Mouse (Mus musculus) MEL (cell line): ENCODE results near the gene Tcf7. TPM values are rescaled to one million over a fixed set of nuclear protein-coding genes. Genes with fewer than 3 reads are reported as not detected.

Experiments used
- DNase-seq: peaks from one replicate; pipeline ENCODE4 v3.0.0; 2011; ENCODE audit warnings: low read depth, low spot score
- H3K27ac ChIP-seq: 2 replicates; pipeline ENCODE4 v1.5.1; 2012; ENCODE audit warnings: low read depth, mild to moderate bottlenecking, control low read depth, low read length, moderate library complexity; ENCODE audit not compliant: control insufficient read depth
- H3K27me3 ChIP-seq, 2 experiments: fragments of 150-350 bp in 1 of 2; sonication (generic) in 1 of 2; 2 replicates each; pipeline ENCODE4 v1.6.1; 2012; ENCODE audit warnings: low read length in 2 of 2, mild to moderate bottlenecking in 2 of 2, improper control_type of control experiment in 1 of 2, moderate library complexity in 1 of 2; ENCODE audit not compliant: insufficient read depth in 2 of 2, control insufficient read depth in 1 of 2
- H3K36me3 ChIP-seq, 2 experiments: 2 replicates each; pipeline ENCODE4 v1.6.1; 2012 to 2014; ENCODE audit warnings: low read length in 2 of 2, improper control_type of control experiment in 1 of 2, inconsistent platforms in 1 of 2, mild to moderate bottlenecking in 1 of 2; ENCODE audit not compliant: insufficient read depth in 2 of 2, control insufficient read depth in 1 of 2
- H3K4me1 ChIP-seq, 2 experiments: fragments of 150-350 bp in 1 of 2; sonication (generic) in 1 of 2; 2 replicates each; pipeline ENCODE4 v1.6.1; 2012; ENCODE audit warnings: low read length in 2 of 2, improper control_type of control experiment in 1 of 2, mild to moderate bottlenecking in 1 of 2; ENCODE audit not compliant: insufficient read depth in 2 of 2, control insufficient read depth in 1 of 2
- H3K4me3 ChIP-seq, 2 experiments: fragments of 150-350 bp in 1 of 2; sonication (generic) in 1 of 2; 2 replicates each; pipeline ENCODE4 v1.5.1; 2012; ENCODE audit warnings: low read depth in 2 of 2, low read length in 2 of 2, mild to moderate bottlenecking in 2 of 2, moderate library complexity in 2 of 2, control low read depth in 1 of 2, improper control_type of control experiment in 1 of 2; ENCODE audit not compliant: control insufficient read depth in 1 of 2, insufficient read depth in 1 of 2
- H3K79me2 ChIP-seq: 2 replicates; pipeline ENCODE4 v1.6.1; 2012; ENCODE audit warnings: mild to moderate bottlenecking, low read length, moderate library complexity; ENCODE audit not compliant: control insufficient read depth, poor library complexity, insufficient read depth
- H3K9ac ChIP-seq: 2 replicates; pipeline ENCODE4 v1.6.1; 2012; ENCODE audit warnings: low read depth, mild to moderate bottlenecking, control low read depth, low read length, moderate library complexity; ENCODE audit not compliant: control insufficient read depth, poor library complexity, severe bottlenecking
- H3K9me3 ChIP-seq: fragments of 150-350 bp; sonication (generic); replicated peaks from 2 replicates; pipeline ENCODE4 v1.6.1; 2012; ENCODE audit warnings: mild to moderate bottlenecking, low read length, improper control_type of control experiment, moderate library complexity; ENCODE audit not compliant: insufficient read depth
- CHD1 ChIP-seq: IDR thresholded peaks from 2 replicates; pipeline ENCODE4 v1.6.1; 2012; ENCODE audit warnings: low read depth, mild to moderate bottlenecking, inconsistent platforms, low read length, improper control_type of control experiment
- CTCF ChIP-seq, 3 experiments: IDR thresholded peaks in 2 of 3; conservative IDR thresholded peaks in 1 of 3; 2 replicates each; pipeline ENCODE4 v1.5.1; 2011 to 2012; ENCODE audit warnings: low read length in 3 of 3, low read depth in 2 of 3, mild to moderate bottlenecking in 2 of 3, improper control_type of control experiment in 1 of 3, inconsistent platforms in 1 of 3, mixed read lengths in 1 of 3, moderate library complexity in 1 of 3; ENCODE audit not compliant: control insufficient read depth in 1 of 3, insufficient read depth in 1 of 3, poor library complexity in 1 of 3, severe bottlenecking in 1 of 3
- ELF1 ChIP-seq: IDR thresholded peaks from 2 replicates; pipeline ENCODE4 v1.6.1; 2014; ENCODE audit warnings: low read depth, mild to moderate bottlenecking, inconsistent platforms, low read length, improper control_type of control experiment, moderate library complexity
- EP300 ChIP-seq, 2 experiments: IDR thresholded peaks; 2 replicates each; pipeline ENCODE4 v1.6.1; 2011; ENCODE audit warnings: improper control_type of control experiment in 2 of 2, low read length in 2 of 2, low read depth in 1 of 2, mild to moderate bottlenecking in 1 of 2
- GABPA ChIP-seq: IDR thresholded peaks from 2 replicates; pipeline ENCODE4 v1.6.1; 2012; ENCODE audit warnings: low read depth, mild to moderate bottlenecking, inconsistent platforms, low read length, improper control_type of control experiment, moderate library complexity
- GATA1 ChIP-seq: IDR thresholded peaks from 2 replicates; pipeline ENCODE4 v1.6.1; 2011; ENCODE audit warnings: low read depth, low read length, improper control_type of control experiment
- JUND ChIP-seq: IDR thresholded peaks from 2 replicates; pipeline ENCODE4 v1.6.1; 2011; ENCODE audit warnings: low read depth, mild to moderate bottlenecking, improper control_type of control experiment, low read length
- MAFK ChIP-seq: IDR thresholded peaks from 2 replicates; pipeline ENCODE4 v1.6.1; 2011; ENCODE audit warnings: low read depth, mild to moderate bottlenecking, low read length, improper control_type of control experiment, borderline replicate concordance
- MAX ChIP-seq: IDR thresholded peaks from 2 replicates; pipeline ENCODE4 v1.6.1; 2011; ENCODE audit warnings: low read length, improper control_type of control experiment
- MAZ ChIP-seq: IDR thresholded peaks from 2 replicates; pipeline ENCODE4 v1.6.1; 2012; ENCODE audit warnings: low read depth, mild to moderate bottlenecking, inconsistent platforms, low read length, improper control_type of control experiment
- MEF2A ChIP-seq: IDR thresholded peaks from 2 replicates; pipeline ENCODE4 v1.6.1; 2014; ENCODE audit warnings: low read depth, mild to moderate bottlenecking, inconsistent platforms, low read length, improper control_type of control experiment; ENCODE audit not compliant: poor library complexity, insufficient replicate concordance, severe bottlenecking; ENCODE audit errors: extremely low read depth
- MXI1 ChIP-seq: IDR thresholded peaks from 2 replicates; pipeline ENCODE4 v1.6.1; 2011; ENCODE audit warnings: mild to moderate bottlenecking, low read depth, low read length, improper control_type of control experiment
- MYC ChIP-seq: IDR thresholded peaks from 2 replicates; pipeline ENCODE4 v1.6.1; 2011; ENCODE audit warnings: low read depth, mild to moderate bottlenecking, low read length, improper control_type of control experiment, moderate library complexity
- NRF1 ChIP-seq: IDR thresholded peaks from 2 replicates; pipeline ENCODE4 v1.6.1; 2014; ENCODE audit warnings: low read depth, mild to moderate bottlenecking, inconsistent platforms, low read length, improper control_type of control experiment, moderate library complexity; ENCODE audit not compliant: poor library complexity, insufficient read depth, severe bottlenecking
- POLR2AphosphoS5 ChIP-seq: IDR thresholded peaks from 2 replicates; pipeline ENCODE4 v1.6.1; 2012; ENCODE audit warnings: low read depth, borderline replicate concordance, mild to moderate bottlenecking, inconsistent platforms, low read length, moderate library complexity, mixed read lengths
- RAD21 ChIP-seq: IDR thresholded peaks from 2 replicates; pipeline ENCODE4 v1.6.1; 2011; ENCODE audit warnings: mild to moderate bottlenecking, low read depth, low read length, improper control_type of control experiment
- SIN3A ChIP-seq: IDR thresholded peaks from 2 replicates; pipeline ENCODE4 v1.6.1; 2012; ENCODE audit warnings: low read length, improper control_type of control experiment, inconsistent platforms
- SMC3 ChIP-seq: IDR thresholded peaks from 2 replicates; pipeline ENCODE4 v1.6.1; 2011; ENCODE audit warnings: low read depth, low read length, improper control_type of control experiment
- TBP ChIP-seq: IDR thresholded peaks from 2 replicates; pipeline ENCODE4 v1.8.0; 2011; ENCODE audit warnings: low read depth, low read length, improper control_type of control experiment
- TCF12 ChIP-seq: IDR thresholded peaks from 2 replicates; pipeline ENCODE4 v1.6.1; 2014; ENCODE audit warnings: low read depth, mild to moderate bottlenecking, inconsistent platforms, low read length, improper control_type of control experiment, moderate library complexity
- UBTF ChIP-seq: IDR thresholded peaks from 2 replicates; pipeline ENCODE4 v1.6.1; 2012; ENCODE audit warnings: low read depth, mild to moderate bottlenecking, inconsistent platforms, low read length, improper control_type of control experiment, moderate library complexity, borderline replicate concordance; ENCODE audit not compliant: insufficient read depth
- USF1 ChIP-seq: IDR thresholded peaks from 2 replicates; pipeline ENCODE4 v1.6.1; 2014; ENCODE audit warnings: low read depth, mild to moderate bottlenecking, inconsistent platforms, low read length, improper control_type of control experiment, moderate library complexity
- ZC3H11A ChIP-seq: IDR thresholded peaks from 2 replicates; pipeline ENCODE4 v1.6.1; 2012; ENCODE audit warnings: low read depth, mild to moderate bottlenecking, inconsistent platforms, low read length, improper control_type of control experiment
- ZMIZ1 ChIP-seq: IDR thresholded peaks from 2 replicates; pipeline ENCODE4 v1.6.1; 2012; ENCODE audit warnings: low read depth, mild to moderate bottlenecking, inconsistent platforms, low read length, improper control_type of control experiment, moderate library complexity
- polyA plus RNA-seq, 2 experiments: library from polyadenylated mRNA; stranded (reverse) in 1 of 2; unstranded in 1 of 2; fragments of >175 nt in 1 of 2; fragments of >200 nt in 1 of 2; gene quantifications; 2 replicates each; pipeline versions ENCODE4 v1.2.1 to v1.2.4; 2012; ENCODE audit warnings: low replicate concordance in 2 of 2, low read depth in 1 of 2; ENCODE audit not compliant: insufficient read length in 2 of 2, insufficient read depth in 1 of 2, missing spikeins in 1 of 2
- total RNA-seq: library from RNA; depleted of rRNA; stranded (reverse); fragments of 300-350 nt; gene quantifications from 2 replicates; pipeline ENCODE4 v1.2.3, GENCODE M21; 2012

Tcf7 gene
- total and polyA plus RNA-seq, 3 experiments, result 0.12 to 2.3 TPM; not detected in 1

GRCm38 (mm10) chr11:52264871-52265270 lies 17.9 kb downstream of the Tcf7 start:
- H3K9me3 ChIP-seq, result no peaks in the 10 kb centered on the region
- H3K27ac ChIP-seq, result no peak overlapping the region
- H3K27me3 ChIP-seq, result no peaks in the 10 kb centered on the region
- H3K4me3 ChIP-seq, result no peak overlapping the region
- peaks cover 3 to 11% of the 10 kb centered on the region in 2 experiments for H3K4me1 ChIP-seq
- DNase-seq, result no peak
- H3K9ac ChIP-seq, result no peak overlapping the region
- H3K79me2 ChIP-seq, result no peaks in the 10 kb centered on the region
- no peaks in the 10 kb centered on the region; a peak in 1 of 4 replicates for H3K36me3 ChIP-seq
- no peak for TF ChIP-seq GATA1
- TF ChIP-seq CTCF (IDR thresholded peaks at IDR 0.05 in 2 of 3, conservative IDR thresholded peaks at IDR 0.05 in 1 of 3; ENCODE audit: control insufficient read depth in 1 of 3, insufficient read depth in 1 of 3, low read depth in 2 of 3, low read length in 3 of 3, poor library complexity in 1 of 3, severe bottlenecking in 1 of 3), result no peak
- TF ChIP-seq GABPA, result no peak
- no peak for TF ChIP-seq MAX
- no peak for TF ChIP-seq NRF1
- no peak for TF ChIP-seq TCF12

GRCm38 (mm10) chr11:52262338-52262737 lies 20.5 kb downstream of the Tcf7 start:
- H3K36me3 ChIP-seq, result no peaks in the 10 kb centered on the region; a peak in 1 of 4 replicates
- TF ChIP-seq USF1 (no peak), ZMIZ1 (no peak), TBP (no peak), ELF1 (no peak)
- TF ChIP-seq, all 39 proteins: peak for 0
- Histone ChIP-seq H3K9ac (no peak overlapping the region), H3K9me3 (no peaks in the 10 kb centered on the region), H3K27me3 (no peaks in the 10 kb centered on the region), H3K4me1 (peaks cover 3 to 11% of the 10 kb centered on the region in 2 experiments), H3K4me3 (no peak overlapping the region), H3K79me2 (no peaks in the 10 kb centered on the region), H3K27ac (no peak overlapping the region)
- DNase-seq, result no peak

GRCm38 (mm10) chr11:52261937-52262336 lies 20.9 kb downstream of the Tcf7 start:
- Histone ChIP-seq H3K79me2 (no peaks in the 10 kb centered on the region), H3K9me3 (no peaks in the 10 kb centered on the region), H3K27me3 (no peaks in the 10 kb centered on the region), H3K4me1 (peaks cover 3 to 11% of the 10 kb centered on the region in 2 experiments), H3K27ac (no peak overlapping the region), H3K4me3 (no peak overlapping the region), H3K36me3 (no peaks in the 10 kb centered on the region; a peak in 1 of 4 replicates), H3K9ac (no peak overlapping the region)
- peak; percentile 83 for DNase-seq
- TF ChIP-seq MXI1 (0 out of 2 replicates have a peak, but pooled peaks have one; percentile 31), UBTF (no peak), MYC (0 out of 2 replicates have a peak, but pooled peaks have one; percentile 40), MAFK (peak; percentile 74), ZMIZ1 (no peak), TCF12 (no peak), SIN3A (0 out of 2 replicates have a peak, but pooled peaks have one; percentile 32), SMC3 (peak; percentile 87), GABPA (peak; percentile 62; the same call in 1 of the 2 replicates), POLR2AphosphoS5 (no peak), JUND (0 out of 2 replicates have a peak, but pooled peaks have one; percentile 38), CHD1 (no peak), MEF2A (no peak), EP300 (IDR thresholded peaks at IDR 0.05; ENCODE audit: low read depth in 1 of 2, low read length in 2 of 2) (no peak), ZC3H11A (peak; percentile 39), CTCF (IDR thresholded peaks at IDR 0.05 in 2 of 3, conservative IDR thresholded peaks at IDR 0.05 in 1 of 3; ENCODE audit: control insufficient read depth in 1 of 3, insufficient read depth in 1 of 3, low read depth in 2 of 3, low read length in 3 of 3, poor library complexity in 1 of 3, severe bottlenecking in 1 of 3) (peak; percentile 37 to 90 (median 82)), RAD21 (peak; percentile 72), GATA1 (no peak), MAZ (no peak)
